Comparison of ENCODE assay signal across 13 mouse cellular contexts in genomic region chr1:143681108-143681507, GRCm38 (mm10). TPM values are rescaled to one million over a fixed set of nuclear protein-coding genes. Genes with fewer than 3 reads are reported as not detected.
A peak's percentile ranks its signal among the peaks of the same experiment; 100 is the strongest.
DNase-seq lines count a peak whose midpoint lies in the region; TF ChIP-seq lines count a peak whose summit lies in the region.
"Had no signal": no experiment of that assay in that cellular context is flagged by ENCODE, and none has a peak within 500 bp of the region (broad histone marks: within the 10 kb centered on the region; RNA-seq: fewer than 3 reads in every experiment).

No protein-coding gene starts in this region.

- H3K36me3 ChIP-seq in heart, embryonic 10.5 days = peaks cover 58% of the 10 kb centered on the region
- H3K36me3 ChIP-seq in liver, adult 2 months (ENCODE audit: control insufficient read depth, insufficient read depth, low read length) = peaks cover 32% of the 10 kb centered on the region

- DNase-seq in heart, adult 11 months = peak; percentile 93
- no peak for DNase-seq in heart, embryonic 10.5 days (ENCODE audit: low spot score)
- DNase-seq in liver, adult 2 months (ENCODE audit: extremely low read depth, low read depth, low spot score) = peak; percentile 91
- DNase-seq in liver = no peak
- DNase-seq in cerebellum, adult 9-11 months = peak; percentile 87
- no peak for DNase-seq in neural tube, embryonic 10.5 days (ENCODE audit: extremely low spot score, low spot score)
- no peak for DNase-seq in urinary bladder, adult 2 months (ENCODE audit: low spot score)
- DNase-seq: lung, postnatal 4 days had no signal

- H3K27me3 ChIP-seq in heart, embryonic 10.5 days (ENCODE audit: insufficient read depth, poor library complexity, severe bottlenecking) = no peaks in the 10 kb centered on the region
- no peaks in the 10 kb centered on the region for H3K27me3 ChIP-seq in liver, adult 2 months (ENCODE audit: control insufficient read depth, insufficient read depth, low read length)
- H3K27me3 ChIP-seq: Patski had no signal

- H3K4me3 ChIP-seq in heart, embryonic 10.5 days = no peak overlapping the region
- no peak overlapping the region for H3K4me3 ChIP-seq in liver, adult 2 months (ENCODE audit: insufficient read depth, low read depth, low read length)
- H3K4me3 ChIP-seq: left cerebral cortex, adult 2 months had no signal

- H3K79me2 ChIP-seq in liver, adult 2 months (ENCODE audit: control insufficient read depth, insufficient read depth, low read length) = peaks cover 2% of the 10 kb centered on the region; the same call in 1 of the 2 replicates

- H3K4me1 ChIP-seq in heart, embryonic 10.5 days = no peaks in the 10 kb centered on the region
- peaks cover 2% of the 10 kb centered on the region; the same call in 1 of the 2 replicates for H3K4me1 ChIP-seq in liver, adult 2 months (ENCODE audit: control insufficient read depth, insufficient read depth, low read length)

- H3K9me3 ChIP-seq in heart, embryonic 10.5 days = no peaks in the 10 kb centered on the region

- TF ChIP-seq CTCF in liver, adult 2 months (IDR thresholded peaks at IDR 0.05; ENCODE audit: low read depth, low read length) = no peak

- TF ChIP-seq POLR2A in liver, adult 2 months (IDR thresholded peaks at IDR 0.05; ENCODE audit: extremely low read depth, insufficient read depth, low read length) = no peak

- 98% methylated on average over 5 of the region's 5 CpGs for WGBS in heart, embryonic 10.5 days
- 42% methylated on average over 5 of the region's 5 CpGs for WGBS in liver, adult 2 months

- H3K27ac ChIP-seq in heart, embryonic 10.5 days = no peak overlapping the region
- no peak overlapping the region for H3K27ac ChIP-seq in liver, adult 2 months (replicated peaks; ENCODE audit: insufficient read depth, low read depth, low read length)
- H3K27ac ChIP-seq: left cerebral cortex, adult 2 months; liver, embryonic 14.5 days had no signal

- no peak overlapping the region for H3K9ac ChIP-seq in liver, adult 2 months (ENCODE audit: low read depth, low read length)
- H3K9ac ChIP-seq: liver, embryonic 14.5 days had no signal

RNA-seq across cellular contexts. Expression of gene Cdc73, which starts 21.6 kb away (rescaled TPM):
- polyA plus RNA-seq in heart, embryonic 10.5 days (2016; fragmentation: Nextera tagmentation; extraction: Ambion mirVana) = 25.2 and 31.7 TPM in 2 replicates
- total RNA-seq in liver, adult 2 months (2014; rRNA removed) = 6.7 and 7.2 TPM in 2 replicates
- 0.63 and 1.1 TPM in 2 replicates for polyA plus RNA-seq in liver, adult 2 months (2012; rRNA removed)
- 18.5 and 19.4 TPM in 2 replicates for polyA plus RNA-seq in urinary bladder, adult 2 months (2012; rRNA removed)

RNA-seq across cellular contexts. Expression of gene Glrx2, which starts 35.0 kb away (rescaled TPM):
- 81.4 and 85.2 TPM in 2 replicates for polyA plus RNA-seq in heart, embryonic 10.5 days (2016; fragmentation: Nextera tagmentation; extraction: Ambion mirVana)
- 11.8 and 12.6 TPM in 2 replicates for total RNA-seq in liver, adult 2 months (2014; rRNA removed)
- polyA plus RNA-seq in liver, adult 2 months (2012; rRNA removed) = 18.9 and 21.7 TPM in 2 replicates
- polyA plus RNA-seq in urinary bladder, adult 2 months (2012; rRNA removed) = 48.5 and 52.5 TPM in 2 replicates

RNA-seq across cellular contexts. Expression of gene B3galt2, which starts 40.6 kb away (rescaled TPM):
- polyA plus RNA-seq in heart, embryonic 10.5 days (2016; fragmentation: Nextera tagmentation; extraction: Ambion mirVana) = 0.15 and 0.26 TPM in 2 replicates
- total RNA-seq in liver, adult 2 months (2014; rRNA removed) = under 0.01 and 0.07 TPM in 2 replicates
- not detected in 2 replicates for polyA plus RNA-seq in liver, adult 2 months (2012; rRNA removed)
- polyA plus RNA-seq in urinary bladder, adult 2 months (2012; rRNA removed) = 0.37 and 0.59 TPM in 2 replicates
- polyA plus RNA-seq: Patski; small intestine, adult 2 months; testis, adult 2 months had no signal

Comparison
In these comparisons a context has a peak if more than half of its experiments do, and no peak if none do; other contexts are left out.
1. DNase-seq: peak in heart, adult 11 months (single experiment), liver, adult 2 months (single experiment) and cerebellum, adult 9-11 months (single experiment); none in heart, embryonic 10.5 days (single experiment), liver (single experiment), neural tube, embryonic 10.5 days (single experiment) and urinary bladder, adult 2 months (single experiment).